Mouse (Mus musculus) MEL (cell line): ENCODE results near the gene Prkcb. TPM values are rescaled to one million over a fixed set of nuclear protein-coding genes. Genes with fewer than 3 reads are reported as not detected.

Experiments
- DNase-seq: peaks from one replicate; pipeline ENCODE4 v3.0.0; 2011; ENCODE audit warnings: low read depth, low spot score
- H3K27ac ChIP-seq: 2 replicates; pipeline ENCODE4 v1.5.1; 2012; ENCODE audit warnings: low read depth, mild to moderate bottlenecking, control low read depth, low read length, moderate library complexity; ENCODE audit not compliant: control insufficient read depth
- H3K27me3 ChIP-seq, 2 experiments: fragments of 150-350 bp in 1 of 2; sonication (generic) in 1 of 2; 2 replicates each; pipeline ENCODE4 v1.6.1; 2012; ENCODE audit warnings: low read length in 2 of 2, mild to moderate bottlenecking in 2 of 2, improper control_type of control experiment in 1 of 2, moderate library complexity in 1 of 2; ENCODE audit not compliant: insufficient read depth in 2 of 2, control insufficient read depth in 1 of 2
- H3K36me3 ChIP-seq, 2 experiments: 2 replicates each; pipeline ENCODE4 v1.6.1; 2012 to 2014; ENCODE audit warnings: low read length in 2 of 2, improper control_type of control experiment in 1 of 2, inconsistent platforms in 1 of 2, mild to moderate bottlenecking in 1 of 2; ENCODE audit not compliant: insufficient read depth in 2 of 2, control insufficient read depth in 1 of 2
- H3K4me1 ChIP-seq, 2 experiments: fragments of 150-350 bp in 1 of 2; sonication (generic) in 1 of 2; 2 replicates each; pipeline ENCODE4 v1.6.1; 2012; ENCODE audit warnings: low read length in 2 of 2, improper control_type of control experiment in 1 of 2, mild to moderate bottlenecking in 1 of 2; ENCODE audit not compliant: insufficient read depth in 2 of 2, control insufficient read depth in 1 of 2
- H3K4me3 ChIP-seq, 2 experiments: fragments of 150-350 bp in 1 of 2; sonication (generic) in 1 of 2; 2 replicates each; pipeline ENCODE4 v1.5.1; 2012; ENCODE audit warnings: low read depth in 2 of 2, low read length in 2 of 2, mild to moderate bottlenecking in 2 of 2, moderate library complexity in 2 of 2, control low read depth in 1 of 2, improper control_type of control experiment in 1 of 2; ENCODE audit not compliant: control insufficient read depth in 1 of 2, insufficient read depth in 1 of 2
- H3K79me2 ChIP-seq: 2 replicates; pipeline ENCODE4 v1.6.1; 2012; ENCODE audit warnings: mild to moderate bottlenecking, low read length, moderate library complexity; ENCODE audit not compliant: control insufficient read depth, poor library complexity, insufficient read depth
- H3K9ac ChIP-seq: 2 replicates; pipeline ENCODE4 v1.6.1; 2012; ENCODE audit warnings: low read depth, mild to moderate bottlenecking, control low read depth, low read length, moderate library complexity; ENCODE audit not compliant: control insufficient read depth, poor library complexity, severe bottlenecking
- H3K9me3 ChIP-seq: fragments of 150-350 bp; sonication (generic); replicated peaks from 2 replicates; pipeline ENCODE4 v1.6.1; 2012; ENCODE audit warnings: mild to moderate bottlenecking, low read length, improper control_type of control experiment, moderate library complexity; ENCODE audit not compliant: insufficient read depth
- CHD1 ChIP-seq: IDR thresholded peaks from 2 replicates; pipeline ENCODE4 v1.6.1; 2012; ENCODE audit warnings: low read depth, mild to moderate bottlenecking, inconsistent platforms, low read length, improper control_type of control experiment
- EP300 ChIP-seq, 2 experiments: IDR thresholded peaks; 2 replicates each; pipeline ENCODE4 v1.6.1; 2011; ENCODE audit warnings: improper control_type of control experiment in 2 of 2, low read length in 2 of 2, low read depth in 1 of 2, mild to moderate bottlenecking in 1 of 2
- GABPA ChIP-seq: IDR thresholded peaks from 2 replicates; pipeline ENCODE4 v1.6.1; 2012; ENCODE audit warnings: low read depth, mild to moderate bottlenecking, inconsistent platforms, low read length, improper control_type of control experiment, moderate library complexity
- GATA1 ChIP-seq: IDR thresholded peaks from 2 replicates; pipeline ENCODE4 v1.6.1; 2011; ENCODE audit warnings: low read depth, low read length, improper control_type of control experiment
- HCFC1 ChIP-seq: IDR thresholded peaks from 2 replicates; pipeline ENCODE4 v1.6.1; 2012; ENCODE audit warnings: low read depth, mild to moderate bottlenecking, inconsistent platforms, low read length, improper control_type of control experiment, moderate library complexity
- JUND ChIP-seq: IDR thresholded peaks from 2 replicates; pipeline ENCODE4 v1.6.1; 2011; ENCODE audit warnings: low read depth, mild to moderate bottlenecking, improper control_type of control experiment, low read length
- KAT2A ChIP-seq: conservative IDR thresholded peaks from 2 replicates; pipeline ENCODE4 v1.6.1; 2012; ENCODE audit warnings: low read depth, low read length, improper control_type of control experiment, inconsistent platforms
- MAFK ChIP-seq: IDR thresholded peaks from 2 replicates; pipeline ENCODE4 v1.6.1; 2011; ENCODE audit warnings: low read depth, mild to moderate bottlenecking, low read length, improper control_type of control experiment, borderline replicate concordance
- MAX ChIP-seq: IDR thresholded peaks from 2 replicates; pipeline ENCODE4 v1.6.1; 2011; ENCODE audit warnings: low read length, improper control_type of control experiment
- MAZ ChIP-seq: IDR thresholded peaks from 2 replicates; pipeline ENCODE4 v1.6.1; 2012; ENCODE audit warnings: low read depth, mild to moderate bottlenecking, inconsistent platforms, low read length, improper control_type of control experiment
- MYB ChIP-seq: IDR thresholded peaks from 2 replicates; pipeline ENCODE4 v1.6.1; 2011; ENCODE audit warnings: mild to moderate bottlenecking, low read depth, low read length, improper control_type of control experiment
- MYC ChIP-seq: IDR thresholded peaks from 2 replicates; pipeline ENCODE4 v1.6.1; 2011; ENCODE audit warnings: low read depth, mild to moderate bottlenecking, low read length, improper control_type of control experiment, moderate library complexity
- NRF1 ChIP-seq: IDR thresholded peaks from 2 replicates; pipeline ENCODE4 v1.6.1; 2014; ENCODE audit warnings: low read depth, mild to moderate bottlenecking, inconsistent platforms, low read length, improper control_type of control experiment, moderate library complexity; ENCODE audit not compliant: poor library complexity, insufficient read depth, severe bottlenecking
- POLR2A ChIP-seq, 2 experiments: IDR thresholded peaks; 2 replicates each; pipeline ENCODE4 v1.6.1; 2011 to 2012; ENCODE audit warnings: low read length in 2 of 2, mild to moderate bottlenecking in 2 of 2, control low read depth in 1 of 2, improper control_type of control experiment in 1 of 2, low read depth in 1 of 2, moderate library complexity in 1 of 2; ENCODE audit not compliant: control insufficient read depth in 1 of 2, insufficient read depth in 1 of 2, poor library complexity in 1 of 2
- POLR2AphosphoS2 ChIP-seq: IDR thresholded peaks from 2 replicates; pipeline ENCODE4 v1.6.1; 2011; ENCODE audit warnings: low read length, improper control_type of control experiment
- POLR2AphosphoS5 ChIP-seq: IDR thresholded peaks from 2 replicates; pipeline ENCODE4 v1.6.1; 2012; ENCODE audit warnings: low read depth, borderline replicate concordance, mild to moderate bottlenecking, inconsistent platforms, low read length, moderate library complexity, mixed read lengths
- SIN3A ChIP-seq: IDR thresholded peaks from 2 replicates; pipeline ENCODE4 v1.6.1; 2012; ENCODE audit warnings: low read length, improper control_type of control experiment, inconsistent platforms
- SMC3 ChIP-seq: IDR thresholded peaks from 2 replicates; pipeline ENCODE4 v1.6.1; 2011; ENCODE audit warnings: low read depth, low read length, improper control_type of control experiment
- TAL1 ChIP-seq: IDR thresholded peaks from 2 replicates; pipeline ENCODE4 v1.6.1; 2012; ENCODE audit warnings: mild to moderate bottlenecking, inconsistent platforms, low read length, moderate library complexity, mixed read lengths
- TBP ChIP-seq: IDR thresholded peaks from 2 replicates; pipeline ENCODE4 v1.8.0; 2011; ENCODE audit warnings: low read depth, low read length, improper control_type of control experiment
- UBTF ChIP-seq: IDR thresholded peaks from 2 replicates; pipeline ENCODE4 v1.6.1; 2012; ENCODE audit warnings: low read depth, mild to moderate bottlenecking, inconsistent platforms, low read length, improper control_type of control experiment, moderate library complexity, borderline replicate concordance; ENCODE audit not compliant: insufficient read depth
- USF2 ChIP-seq, 2 experiments: IDR thresholded peaks; 2 replicates each; pipeline ENCODE4 v1.6.1; 2011 to 2012; ENCODE audit warnings: improper control_type of control experiment in 2 of 2, low read length in 2 of 2, borderline replicate concordance in 1 of 2, inconsistent platforms in 1 of 2, low read depth in 1 of 2, mild to moderate bottlenecking in 1 of 2; ENCODE audit not compliant: insufficient read depth in 1 of 2
- ZKSCAN1 ChIP-seq: IDR thresholded peaks from 2 replicates; pipeline ENCODE4 v1.6.1; 2012; ENCODE audit warnings: low read depth, mild to moderate bottlenecking, inconsistent platforms, low read length, improper control_type of control experiment, moderate library complexity
- ZMIZ1 ChIP-seq: IDR thresholded peaks from 2 replicates; pipeline ENCODE4 v1.6.1; 2012; ENCODE audit warnings: low read depth, mild to moderate bottlenecking, inconsistent platforms, low read length, improper control_type of control experiment, moderate library complexity
- polyA plus RNA-seq, 2 experiments: library from polyadenylated mRNA; stranded (reverse) in 1 of 2; unstranded in 1 of 2; fragments of >175 nt in 1 of 2; fragments of >200 nt in 1 of 2; gene quantifications; 2 replicates each; pipeline versions ENCODE4 v1.2.1 to v1.2.4; 2012; ENCODE audit warnings: low replicate concordance in 2 of 2, low read depth in 1 of 2; ENCODE audit not compliant: insufficient read length in 2 of 2, insufficient read depth in 1 of 2, missing spikeins in 1 of 2
- total RNA-seq: library from RNA; depleted of rRNA; stranded (reverse); fragments of 300-350 nt; gene quantifications from 2 replicates; pipeline ENCODE4 v1.2.3, GENCODE M21; 2012

The Prkcb gene
- total and polyA plus RNA-seq, 3 experiments = not detected

DNA sequence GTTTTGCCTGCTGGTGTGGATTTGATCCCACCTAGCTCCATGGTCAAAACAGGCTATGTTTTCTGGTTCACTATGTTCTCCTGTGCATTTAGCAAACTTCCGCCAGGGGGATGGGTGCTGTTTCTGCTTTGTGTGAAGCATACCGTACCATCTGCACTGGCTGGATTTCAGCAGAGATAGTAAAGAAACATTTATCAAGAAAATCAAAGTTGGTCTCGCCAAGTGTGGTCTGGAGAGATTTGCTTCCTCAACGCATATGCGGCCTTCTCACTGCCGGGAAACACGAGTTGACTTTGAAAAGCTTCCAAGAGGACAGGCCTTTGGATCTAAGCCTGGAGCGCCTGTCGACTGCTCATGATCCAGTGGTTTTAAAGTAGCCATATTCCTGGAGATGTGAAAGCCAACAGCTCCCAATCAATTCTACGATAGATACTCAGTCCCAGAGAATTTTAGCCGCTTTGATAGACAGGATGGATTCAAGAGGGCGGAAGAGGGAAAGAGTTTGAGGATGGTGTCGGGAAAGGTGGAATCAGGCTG lies 223.9 kb downstream of the Prkcb start:
- no peak for DNase-seq
- H3K27me3 ChIP-seq = no peaks in the 10 kb centered on the region
- no peak overlapping the region for H3K9ac ChIP-seq
- H3K4me1 ChIP-seq = no peaks in the 10 kb centered on the region
- TF ChIP-seq MYB = no peak
- TF ChIP-seq NRF1 = no peak
- TF ChIP-seq EP300 (IDR thresholded peaks at IDR 0.05; ENCODE audit: low read depth in 1 of 2, low read length in 2 of 2) = no peak
- no peak for TF ChIP-seq MAFK
- TF ChIP-seq MYC = no peak
- TF ChIP-seq SMC3 = no peak
- TF ChIP-seq GATA1 = no peak
- TF ChIP-seq POLR2A (IDR thresholded peaks at IDR 0.05; ENCODE audit: control insufficient read depth in 1 of 2, insufficient read depth in 1 of 2, low read depth in 1 of 2, low read length in 2 of 2, poor library complexity in 1 of 2) = no peak
- TF ChIP-seq ZMIZ1 = no peak
- H3K27ac ChIP-seq = no peak overlapping the region
- no peaks in the 10 kb centered on the region for H3K36me3 ChIP-seq
- no peaks in the 10 kb centered on the region for H3K9me3 ChIP-seq
- no peaks in the 10 kb centered on the region for H3K79me2 ChIP-seq
- H3K4me3 ChIP-seq = no peak overlapping the region

DNA sequence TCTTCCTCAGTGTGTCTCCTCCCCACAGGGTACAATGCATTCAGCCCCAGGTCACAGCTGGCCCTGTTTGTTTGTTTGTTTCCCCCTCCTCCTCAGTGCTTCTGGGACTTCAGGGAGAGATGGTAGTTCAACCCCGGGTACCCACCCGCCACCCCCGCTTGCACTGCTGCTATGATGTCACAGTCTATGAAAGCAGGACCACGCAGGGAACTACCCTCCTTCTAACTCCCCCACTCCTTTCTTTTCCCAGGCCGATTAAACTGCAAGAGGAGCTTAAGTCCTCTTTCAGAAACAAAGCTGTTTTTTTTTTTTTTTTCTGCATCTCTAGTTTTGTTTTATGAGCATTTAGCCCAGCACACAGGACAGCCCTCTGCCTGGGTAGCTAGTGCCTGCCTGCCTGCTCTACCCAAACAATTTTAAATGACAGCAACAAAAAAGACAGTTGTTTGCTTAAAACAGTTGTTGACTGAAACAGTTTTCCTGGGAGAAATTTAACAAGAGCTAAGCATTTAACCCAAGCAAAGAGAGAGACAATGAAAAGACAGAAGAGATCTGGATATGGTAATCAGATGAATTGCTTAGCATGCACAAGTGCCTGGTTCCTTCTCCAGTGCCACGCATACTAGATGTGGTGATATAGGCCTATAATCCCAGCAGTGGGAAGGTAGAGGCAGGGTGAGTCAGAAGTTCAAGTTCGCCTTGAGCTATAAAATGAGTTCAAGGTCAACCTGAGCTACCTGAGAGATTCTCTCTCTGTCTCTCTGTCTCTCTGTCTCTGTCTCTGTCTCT lies 232.5 kb downstream of the Prkcb start:
- Histone ChIP-seq H3K4me3 (no peak overlapping the region), H3K9ac (no peak overlapping the region), H3K4me1 (no peaks in the 10 kb centered on the region), H3K27me3 (no peaks in the 10 kb centered on the region), H3K79me2 (no peaks in the 10 kb centered on the region), H3K9me3 (no peaks in the 10 kb centered on the region), H3K36me3 (no peaks in the 10 kb centered on the region), H3K27ac (no peak overlapping the region)
- DNase-seq = no peak
- no peak for TF ChIP-seq MAZ

DNA sequence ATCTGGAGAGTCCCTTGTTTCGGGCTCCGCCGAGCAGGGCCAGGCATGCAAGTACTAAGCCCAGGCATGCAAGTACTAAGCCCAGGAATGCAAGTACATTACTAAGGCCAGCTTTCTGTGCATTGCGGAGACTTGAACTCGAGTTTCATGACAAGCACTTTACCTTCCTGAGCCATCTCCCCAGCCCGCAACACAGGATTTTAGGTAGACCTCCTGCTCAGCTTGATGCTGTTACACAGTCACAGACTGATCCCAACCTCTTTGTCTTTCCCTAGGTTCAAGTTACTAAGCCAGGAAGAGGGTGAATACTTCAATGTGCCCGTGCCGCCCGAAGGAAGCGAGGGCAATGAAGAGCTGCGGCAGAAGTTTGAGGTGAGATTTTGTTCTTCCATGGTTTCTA lies 239.7 kb downstream of the Prkcb start:
- H3K4me3 ChIP-seq = no peak overlapping the region
- H3K27ac ChIP-seq = no peak overlapping the region
- H3K36me3 ChIP-seq = no peaks in the 10 kb centered on the region
- no peak for DNase-seq
- no peaks in the 10 kb centered on the region for H3K27me3 ChIP-seq
- H3K4me1 ChIP-seq = no peaks in the 10 kb centered on the region
- H3K9ac ChIP-seq = no peak overlapping the region
- no peaks in the 10 kb centered on the region for H3K9me3 ChIP-seq
- H3K79me2 ChIP-seq = no peaks in the 10 kb centered on the region
- TF ChIP-seq ZMIZ1 (no peak), SIN3A (no peak), MAX (no peak), MYB (no peak), CHD1 (no peak), SMC3 (no peak), POLR2A (IDR thresholded peaks at IDR 0.05; ENCODE audit: control insufficient read depth in 1 of 2, insufficient read depth in 1 of 2, low read depth in 1 of 2, low read length in 2 of 2, poor library complexity in 1 of 2) (no peak), ZKSCAN1 (no peak), TAL1 (no peak), POLR2AphosphoS2 (no peak), KAT2A (no peak), POLR2AphosphoS5 (no peak), USF2 (IDR thresholded peaks at IDR 0.05; ENCODE audit: borderline replicate concordance in 1 of 2, insufficient read depth in 1 of 2, low read depth in 1 of 2, low read length in 2 of 2) (no peak), TBP (no peak), GABPA (no peak), UBTF (no peak), MAFK (no peak), HCFC1 (no peak), JUND (no peak)
